In the genomic region with DNA sequence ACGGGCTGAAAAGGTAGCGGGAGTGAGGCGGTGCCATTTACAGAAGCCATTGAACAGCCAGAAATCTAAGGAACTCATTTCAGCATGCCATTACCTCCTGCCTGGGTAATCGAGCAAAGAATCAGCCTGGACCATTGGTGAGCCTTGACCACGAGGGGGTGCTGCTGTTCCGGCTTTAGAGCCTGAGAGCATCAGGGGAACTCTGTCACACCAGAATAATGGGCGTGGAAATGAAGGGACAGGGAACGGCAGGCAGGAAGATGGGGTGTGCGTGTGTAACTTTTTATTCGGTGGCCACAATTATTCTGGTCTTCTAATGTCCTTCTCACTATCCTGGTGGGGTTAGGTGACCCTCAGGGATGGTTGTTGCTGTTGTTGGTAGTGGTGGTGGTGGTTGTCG, we compare ENCODE assay signal across 7 mouse cellular contexts. TPM values are rescaled to one million over a fixed set of nuclear protein-coding genes. Genes with fewer than 3 reads are reported as not detected.
DNase-seq lines count a peak whose midpoint lies in the region; ATAC-seq and TF ChIP-seq lines count a peak whose summit lies in the region.

No protein-coding gene starts in this region.

- H3K27ac ChIP-seq in intestine, postnatal 0 days (ENCODE audit: low read depth, low read length) = no peak overlapping the region
- H3K27ac ChIP-seq in midbrain, embryonic 15.5 days = no peak overlapping the region
- no peak overlapping the region for H3K27ac ChIP-seq in spleen, adult 2 months (ENCODE audit: insufficient read depth, low read length)

- no peaks in the 10 kb centered on the region for H3K4me1 ChIP-seq in intestine, postnatal 0 days (replicated peaks; ENCODE audit: control insufficient read depth, insufficient read depth, low read length)
- H3K4me1 ChIP-seq in midbrain, embryonic 15.5 days = peaks cover 16% of the 10 kb centered on the region
- H3K4me1 ChIP-seq in spleen, adult 2 months (ENCODE audit: control insufficient read depth, insufficient read depth, insufficient read length) = no peaks in the 10 kb centered on the region

- no peak overlapping the region for H3K4me2 ChIP-seq in intestine, postnatal 0 days (replicated peaks; ENCODE audit: low read depth)
- H3K4me2 ChIP-seq in midbrain, embryonic 15.5 days = peak overlapping the region; percentile 40

- no peak for TF ChIP-seq POLR2A in spleen, adult 2 months (IDR thresholded peaks at IDR 0.05; ENCODE audit: low read depth, low read length)

- peak; percentile 97 for TF ChIP-seq CTCF in intestine, postnatal 0 days (IDR thresholded peaks at IDR 0.05; ENCODE audit: low read depth)
- peak; percentile 74; the same call in 1 of the 2 replicates for TF ChIP-seq CTCF in spleen, adult 2 months (IDR thresholded peaks at IDR 0.05; ENCODE audit: extremely low read depth, insufficient read depth, insufficient read length, insufficient replicate concordance)

- H3K27me3 ChIP-seq in intestine, postnatal 0 days (replicated peaks; ENCODE audit: control insufficient read depth, insufficient read depth, low read length) = no peaks in the 10 kb centered on the region
- peaks cover 6% of the 10 kb centered on the region; the same call in 1 of the 2 replicates for H3K27me3 ChIP-seq in midbrain, embryonic 15.5 days (replicated peaks)
- H3K27me3 ChIP-seq in spleen, adult 2 months (ENCODE audit: control insufficient read depth, insufficient read depth, low read length) = no peaks in the 10 kb centered on the region

- peak; percentile 91 for ATAC-seq in granulocyte monocyte progenitor cell, adult 5-6 weeks (replicated peaks; ENCODE audit: poor library complexity, severe bottlenecking)
- ATAC-seq in intestine, postnatal 0 days = peak; percentile 43; the same call in 1 of the 2 replicates
- ATAC-seq in midbrain, embryonic 15.5 days (replicated peaks) = peak; percentile 80

- no peak overlapping the region for H3K9ac ChIP-seq in intestine, postnatal 0 days (ENCODE audit: low read depth, low read length)
- H3K9ac ChIP-seq in midbrain, embryonic 15.5 days = no peak overlapping the region

- peak; percentile 70 to 81 for DNase-seq in adrenal gland, adult 18-20 months (ENCODE audit: low spot score in 2 of 2)
- DNase-seq in embryo, embryonic 11 days = peak; percentile 94
- DNase-seq in left cerebral cortex, postnatal 36 days (ENCODE audit: low spot score in 2 of 2) = peak; percentile 77 to 84
- peak; percentile 33 to 63 for DNase-seq in spleen, adult 2 months (ENCODE audit: low read depth in 1 of 2, low spot score in 2 of 2)

- no peaks in the 10 kb centered on the region for H3K36me3 ChIP-seq in intestine, postnatal 0 days (ENCODE audit: control insufficient read depth, insufficient read depth)
- H3K36me3 ChIP-seq in midbrain, embryonic 15.5 days (replicated peaks) = no peaks in the 10 kb centered on the region
- no peaks in the 10 kb centered on the region for H3K36me3 ChIP-seq in spleen, adult 2 months (ENCODE audit: control insufficient read depth, insufficient read depth, low read length)

- H3K4me3 ChIP-seq in intestine, postnatal 0 days (ENCODE audit: low read depth, low read length) = no peak overlapping the region
- H3K4me3 ChIP-seq in midbrain, embryonic 15.5 days = peak overlapping the region; percentile 19; the same call in 1 of the 2 replicates
- H3K4me3 ChIP-seq in spleen, adult 2 months (ENCODE audit: extremely low read depth, insufficient read depth, insufficient read length) = no peak overlapping the region

- H3K9me3 ChIP-seq in intestine, postnatal 0 days (ENCODE audit: control insufficient read depth) = no peaks in the 10 kb centered on the region
- H3K9me3 ChIP-seq in midbrain, embryonic 15.5 days = no peaks in the 10 kb centered on the region

- WGBS in intestine, postnatal 0 days = 11% methylated on average over 11 of the region's 11 CpGs
- 5% methylated on average over 11 of the region's 11 CpGs for WGBS in midbrain, embryonic 15.5 days
- WGBS in spleen, adult 2 months = 13% methylated on average over 11 of the region's 11 CpGs

- intact Hi-C loops in left cerebral cortex, postnatal 36 days (cut with DNase I) = loop anchor here (5.0 kb wide), 1 partner anchor 1469 kb away; no protein-coding TSS in a partner anchor

RNA-seq across cellular contexts. Expression of a gene that starts 12.9 kb away (rescaled TPM):
- total RNA-seq in adrenal gland, adult 18-20 months (2021) = not detected
- not detected in 2 replicates for total RNA-seq in granulocyte monocyte progenitor cell, adult 5-6 weeks (2014; fragmentation: Nextera tagmentation)
- not detected in 2 replicates for total RNA-seq in granulocyte monocyte progenitor cell, adult 5-6 weeks (2017)
- 0.03 and 0.04 TPM in 2 replicates for polyA plus RNA-seq in intestine, postnatal 0 days (2015; fragmentation: Nextera tagmentation; extraction: Ambion mirVana)
- not detected for total RNA-seq in left cerebral cortex, postnatal 36 days (2021)
- 0.04 and 0.05 TPM in 2 replicates for polyA plus RNA-seq in midbrain, embryonic 15.5 days (2015; fragmentation: Nextera tagmentation; extraction: Ambion mirVana)
- not detected in 2 replicates for polyA plus RNA-seq in spleen, adult 2 months (2012; rRNA removed)

RNA-seq across cellular contexts. Expression of a gene that starts 33.6 kb away (rescaled TPM):
- 10 to 100 TPM; 25.9 to 35.0 TPM for total RNA-seq in adrenal gland, adult 18-20 months (2021)
- total RNA-seq in granulocyte monocyte progenitor cell, adult 5-6 weeks (2014; fragmentation: Nextera tagmentation) = 18.5 and 27.2 TPM in 2 replicates
- 29.8 and 36.2 TPM in 2 replicates for total RNA-seq in granulocyte monocyte progenitor cell, adult 5-6 weeks (2017)
- 76.6 and 84.7 TPM in 2 replicates for polyA plus RNA-seq in intestine, postnatal 0 days (2015; fragmentation: Nextera tagmentation; extraction: Ambion mirVana)
- 10 to 100 TPM; 44.6 to 48.8 TPM for total RNA-seq in left cerebral cortex, postnatal 36 days (2021)
- 37.6 and 40.5 TPM in 2 replicates for polyA plus RNA-seq in midbrain, embryonic 15.5 days (2015; fragmentation: Nextera tagmentation; extraction: Ambion mirVana)
- 7.5 and 8.5 TPM in 2 replicates for polyA plus RNA-seq in spleen, adult 2 months (2012; rRNA removed)

RNA-seq across cellular contexts. Expression of a gene that starts 34.2 kb away (rescaled TPM):
- total RNA-seq in adrenal gland, adult 18-20 months (2021) = 1 to 10 TPM; 1.3 to 2.3 TPM
- total RNA-seq in granulocyte monocyte progenitor cell, adult 5-6 weeks (2014; fragmentation: Nextera tagmentation) = not detected in 2 replicates
- total RNA-seq in granulocyte monocyte progenitor cell, adult 5-6 weeks (2017) = 0.15 TPM in 1 of 2 replicates, not detected in the other
- 5.3 and 6.6 TPM in 2 replicates for polyA plus RNA-seq in intestine, postnatal 0 days (2015; fragmentation: Nextera tagmentation; extraction: Ambion mirVana)
- 1 to 10 TPM in 1 of 2 experiments, under 1 TPM in 1; 0.84 to 2.0 TPM for total RNA-seq in left cerebral cortex, postnatal 36 days (2021)
- 3.1 and 4.7 TPM in 2 replicates for polyA plus RNA-seq in midbrain, embryonic 15.5 days (2015; fragmentation: Nextera tagmentation; extraction: Ambion mirVana)
- polyA plus RNA-seq in spleen, adult 2 months (2012; rRNA removed) = 0.95 and 0.97 TPM in 2 replicates
